Mouse (Mus musculus): ENCODE measurements around the gene Olig2.

The Olig2 gene

DNA sequence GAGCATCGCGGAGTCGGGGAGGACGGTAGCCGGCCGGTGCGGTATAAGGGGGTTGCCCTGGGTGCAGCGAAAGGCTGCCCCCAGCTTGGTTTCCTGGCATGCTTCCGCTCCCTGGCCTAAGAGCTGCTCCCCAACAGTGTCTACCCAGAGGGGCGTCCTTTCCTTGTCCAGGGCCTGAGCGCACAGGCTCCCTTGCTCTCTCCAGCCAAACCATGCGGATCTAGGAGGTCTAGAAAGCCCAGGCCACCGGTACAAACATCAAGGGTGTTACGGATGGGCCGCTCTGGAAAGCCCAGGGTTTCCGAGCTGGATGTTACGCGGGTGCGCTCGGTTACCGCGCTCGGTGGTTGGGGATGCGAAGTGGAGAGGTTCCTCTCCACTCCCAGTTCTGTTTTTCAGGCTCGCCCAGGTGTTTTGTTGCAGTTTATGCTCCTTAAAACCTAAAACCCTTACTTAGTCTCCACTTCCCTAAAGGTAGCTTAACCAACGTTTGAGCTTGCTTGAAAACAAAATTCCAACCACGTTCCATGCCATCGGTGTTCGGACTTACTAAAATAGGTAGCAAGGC is 45.8 kb downstream of the Olig2 start:
- no peak for DNase-seq (ENCODE audit: low spot score in 2 of 2)

DNA sequence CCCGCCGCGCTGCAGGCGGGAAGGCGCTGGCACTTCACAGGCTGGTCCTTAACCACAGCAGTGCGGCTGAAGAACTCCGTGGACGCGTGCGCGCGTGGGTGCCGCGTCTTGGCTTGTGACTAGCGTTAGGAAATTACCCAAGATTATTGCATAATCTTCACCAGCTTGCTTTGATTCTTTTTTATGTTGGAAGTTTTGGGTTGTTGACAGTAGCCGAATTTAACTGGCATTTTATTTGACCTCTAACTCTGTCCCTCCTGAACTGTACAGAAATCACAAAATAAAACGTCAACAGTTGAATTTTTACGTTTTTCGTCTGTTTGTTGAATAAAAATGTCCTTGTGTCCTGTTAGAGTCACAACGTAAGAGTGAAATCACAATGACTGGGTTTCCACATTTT is 46.4 kb downstream of the Olig2 start:
- peak; percentile 40 to 46 for DNase-seq (ENCODE audit: low spot score in 2 of 2)
